Mouse (Mus musculus) olfactory bulb, adult 2 months (tissue): Measurements from ENCODE around the gene Gm49711. TPM values are rescaled to one million over a fixed set of nuclear protein-coding genes. Genes with fewer than 3 reads are reported as not detected.

ENCODE experiments used
- H3K27ac ChIP-seq: fragments of 200-500 bp; 2 replicates; pipeline ENCODE4 v1.5.1; 2012; ENCODE audit warnings: low read depth, low read length; ENCODE audit not compliant: insufficient read depth
- H3K4me1 ChIP-seq: fragments of 200-500 bp; 2 replicates; pipeline ENCODE4 v1.6.1; 2012; ENCODE audit warnings: low read length; ENCODE audit not compliant: control insufficient read depth, insufficient read depth
- H3K4me3 ChIP-seq: fragments of 200-500 bp; 2 replicates; pipeline ENCODE4 v1.5.1; 2012; ENCODE audit warnings: mild to moderate bottlenecking, low read depth, low read length, moderate library complexity; ENCODE audit not compliant: insufficient read depth
- CTCF ChIP-seq: fragments of 200-500 bp; IDR thresholded peaks from 2 replicates; pipeline ENCODE4 v1.5.1; 2012; ENCODE audit warnings: low read depth, mild to moderate bottlenecking, low read length, moderate library complexity; ENCODE audit not compliant: insufficient read depth
- POLR2A ChIP-seq: fragments of 200-500 bp; IDR thresholded peaks from 2 replicates; pipeline ENCODE4 v1.6.1; 2012; ENCODE audit warnings: mild to moderate bottlenecking, low read depth, low read length, moderate library complexity; ENCODE audit not compliant: insufficient read depth
- WGBS: fragments of 180-500 bp; shearing (Covaris S2); methylation state at CpG from one replicate; pipeline ENCODE4 v1.1.7; 2018; 5-methylcytosine and 5-hydroxymethylcytosine counted together
- polyA plus RNA-seq: library from polyadenylated mRNA; stranded (reverse); fragments of >200 nt; gene quantifications from 2 replicates; pipeline ENCODE4 v1.2.4, GENCODE M21; 2012; ENCODE audit warnings: low replicate concordance; ENCODE audit not compliant: missing spikeins, insufficient read depth, insufficient read length

Gene Gm49711
- not detected in 2 replicates for polyA plus RNA-seq

GRCm38 (mm10) chr16:92057852-92058643 is at the start of gene Gm49711, which contains the start of the genes Mrps6 and Slc5a3:
Gene Gm49711, plus strand, starts transcription at chr16:92058316.
Gene Mrps6, plus strand, starts transcription at chr16:92058270.
Gene Slc5a3, plus strand, starts transcription at chr16:92058322.
- WGBS, result under 1% methylated on average over 98 of the region's 99 CpGs
- TF ChIP-seq POLR2A (peak; percentile 65), CTCF (no peak)
- peaks cover 12% of the 10 kb centered on the region for H3K4me1 ChIP-seq

GRCm38 (mm10) chr16:92009586-92009985 is 48.5 kb upstream of the Gm49711 start:
- H3K27ac ChIP-seq, result no peak overlapping the region
- H3K4me1 ChIP-seq, result peaks cover 4% of the 10 kb centered on the region
- TF ChIP-seq CTCF (no peak), POLR2A (no peak)
- no peak overlapping the region for H3K4me3 ChIP-seq
- WGBS, result 86% methylated on average over 2 of the region's 2 CpGs

More at GRCm38 (mm10) chr16:92057852-92058643, at the start of gene Gm49711, which contains the start of the genes Mrps6 and Slc5a3:
- Histone ChIP-seq H3K4me3 (peak within 1 kb of the TSS; percentile 83), H3K27ac (peak within 1 kb of the TSS; percentile 92)

GRCm38 (mm10) chr16:92016792-92017191 is 41.3 kb upstream of the Gm49711 start:
- H3K4me1 ChIP-seq, result peaks cover 17% of the 10 kb centered on the region
- H3K4me3 ChIP-seq, result no peak overlapping the region
- 92% methylated on average over 8 of the region's 8 CpGs for WGBS
- no peak for TF ChIP-seq CTCF
- no peak for TF ChIP-seq POLR2A
- no peak overlapping the region for H3K27ac ChIP-seq

GRCm38 (mm10) chr16:92019141-92020118 is 38.7 kb upstream of the Gm49711 start:
- Histone ChIP-seq H3K27ac (peak overlapping the region; percentile 60), H3K4me1 (peaks cover 19% of the 10 kb centered on the region), H3K4me3 (peak overlapping the region; percentile 49)
- WGBS, result 5% methylated on average over 26 of the region's 26 CpGs
- no peak for TF ChIP-seq POLR2A
- no peak for TF ChIP-seq CTCF

- H3K4me3 ChIP-seq, result no peak overlapping the region
- WGBS, result 90% methylated on average over 12 of the region's 12 CpGs
- H3K27ac ChIP-seq, result no peak overlapping the region
- TF ChIP-seq CTCF, result no peak
- TF ChIP-seq POLR2A, result no peak
- peaks cover 19% of the 10 kb centered on the region for H3K4me1 ChIP-seq
Measured at GRCm38 (mm10) chr16:92021656-92022400, 36.3 kb upstream of the Gm49711 start.

- WGBS, result 57% methylated on average over 20 of the region's 20 CpGs
- Histone ChIP-seq H3K4me3 (no peak overlapping the region), H3K27ac (no peak overlapping the region), H3K4me1 (peaks cover 19% of the 10 kb centered on the region)
- TF ChIP-seq POLR2A, result no peak
- no peak for TF ChIP-seq CTCF
Measured at GRCm38 (mm10) chr16:92022494-92023283, 35.4 kb upstream of the Gm49711 start.

- TF ChIP-seq CTCF (no peak), POLR2A (no peak)
- WGBS, result 92% methylated on average over 3 of the region's 3 CpGs
- Histone ChIP-seq H3K4me3 (no peak overlapping the region), H3K4me1 (no peaks in the 10 kb centered on the region), H3K27ac (no peak overlapping the region)
Measured at GRCm38 (mm10) chr16:92033286-92033685, 24.8 kb upstream of the Gm49711 start.
